8 mouse cellular contexts compared by ENCODE assay signal in genomic region chr4:45763288-45764140, GRCm38 (mm10). TPM values are rescaled to one million over a fixed set of nuclear protein-coding genes. Genes with fewer than 3 reads are reported as not detected.
A peak's percentile ranks its signal among the peaks of the same experiment; 100 is the strongest.
DNase-seq lines count a peak whose midpoint lies in the region; ATAC-seq and TF ChIP-seq lines count a peak whose summit lies in the region.

No protein-coding gene starts in this region.

- peak overlapping the region; percentile 16; the same call in 1 of the 2 replicates for H3K27ac ChIP-seq in lung, embryonic 14.5 days (ENCODE audit: low read depth)

- H3K4me1 ChIP-seq in lung, embryonic 14.5 days (ENCODE audit: insufficient read depth) = peaks cover 46% of the 10 kb centered on the region

- no peaks in the 10 kb centered on the region for H3K9me3 ChIP-seq in lung, embryonic 14.5 days (ENCODE audit: low read depth, low read length)

- H3K36me3 ChIP-seq in lung, embryonic 14.5 days (ENCODE audit: insufficient read depth) = no peaks in the 10 kb centered on the region

- TF ChIP-seq CTCF in lung, embryonic 14.5 days (IDR thresholded peaks at IDR 0.05; ENCODE audit: low read depth) = no peak

- DNase-seq in lung, embryonic 14.5 days = peak; percentile 58
- no peak for DNase-seq in lung, postnatal 36 days
- peak; percentile 56 for DNase-seq in embryo, embryonic 10.5 days (ENCODE audit: low spot score)
- peak; percentile 20 to 26 for DNase-seq in heart, postnatal 36 days
- peak; percentile 35 for DNase-seq in thymus, postnatal 0 days (ENCODE audit: low spot score)
- DNase-seq in spleen, adult 12 weeks (ENCODE audit: low spot score) = no peak
- no peak for DNase-seq in spleen, postnatal 36 days (ENCODE audit: low spot score in 2 of 2)

- H3K4me2 ChIP-seq in lung, embryonic 14.5 days = peak overlapping the region; percentile 53

- 14% methylated on average over 18 of the region's 18 CpGs for WGBS in lung, embryonic 14.5 days

- H3K9ac ChIP-seq in lung, embryonic 14.5 days = peak overlapping the region; percentile 26; the same call in 1 of the 2 replicates

- intact Hi-C loops in heart, postnatal 36 days (cut with DNase I) = no loop called here

- no peak for ATAC-seq in lung, embryonic 14.5 days (ENCODE audit: insufficient read depth)
- peak; percentile 18; the same call in 1 of the 2 replicates for ATAC-seq in megakaryocyte, adult 5-6 weeks (ENCODE audit: poor library complexity, severe bottlenecking)

- peak overlapping the region; percentile 2; the same call in 1 of the 2 replicates for H3K4me3 ChIP-seq in lung, embryonic 14.5 days (ENCODE audit: low read depth, low read length)

- H3K27me3 ChIP-seq in lung, embryonic 14.5 days (ENCODE audit: insufficient read depth, low read length) = peaks cover 7% of the 10 kb centered on the region; the same call in 1 of the 2 replicates

RNA-seq across cellular contexts. Expression of gene Aldh1b1, which starts 35.3 kb away (rescaled TPM):
- 0.83 and 2.6 TPM in 2 replicates for polyA plus RNA-seq in lung, embryonic 14.5 days (2014; fragmentation: Nextera tagmentation; extraction: Ambion mirVana)
- total RNA-seq in heart, postnatal 36 days (2021) = 10 to 100 TPM; 12.4 to 13.0 TPM
- 10.4 and 11.6 TPM in 2 replicates for total RNA-seq in megakaryocyte, adult 5-6 weeks (2015)
- total RNA-seq in megakaryocyte, adult 5-6 weeks (2017) = 36.2 and 41.9 TPM in 2 replicates
- polyA plus RNA-seq in thymus, postnatal 0 days (2015; fragmentation: Nextera tagmentation; extraction: Ambion mirVana) = 20.1 and 21.3 TPM in 2 replicates

Comparison
In these comparisons a context has a peak if more than half of its experiments do, and no peak if none do; other contexts are left out.
1. DNase-seq: peak in lung, embryonic 14.5 days (single experiment), embryo, embryonic 10.5 days (single experiment), heart, postnatal 36 days (2 of 2) and thymus, postnatal 0 days (single experiment); none in lung, postnatal 36 days (single experiment), spleen, adult 12 weeks (single experiment) and spleen, postnatal 36 days (0 of 2).